Mouse (Mus musculus) spleen, adult 2 months (tissue): ENCODE measurements around the gene Ppp1r21. TPM values are rescaled to one million over a fixed set of nuclear protein-coding genes. Genes with fewer than 3 reads are reported as not detected.

Source experiments
- DNase-seq, 2 experiments: peaks; one replicate each; pipeline versions ENCODE4 v3.0.0 to v3.0.0-alpha.2; 2012 to 2021; ENCODE audit warnings: low spot score in 2 of 2, low read depth in 1 of 2
- H3K27ac ChIP-seq: fragments of 200-500 bp; 2 replicates; pipeline ENCODE4 v1.5.1; 2012; ENCODE audit warnings: low read length, inconsistent platforms; ENCODE audit not compliant: insufficient read depth
- H3K27me3 ChIP-seq: fragments of 200-500 bp; 2 replicates; pipeline ENCODE4 v1.6.1; 2012; ENCODE audit warnings: mild to moderate bottlenecking, moderate library complexity, low read length, inconsistent platforms; ENCODE audit not compliant: control insufficient read depth, insufficient read depth
- H3K36me3 ChIP-seq: fragments of 200-500 bp; 2 replicates; pipeline ENCODE4 v1.6.1; 2012; ENCODE audit warnings: mild to moderate bottlenecking, low read length, inconsistent platforms; ENCODE audit not compliant: control insufficient read depth, insufficient read depth
- H3K4me1 ChIP-seq: fragments of 200-500 bp; 2 replicates; pipeline ENCODE4 v1.6.1; 2011; ENCODE audit warnings: inconsistent platforms; ENCODE audit not compliant: control insufficient read depth, insufficient read depth, insufficient read length
- H3K4me3 ChIP-seq: fragments of 200-500 bp; 2 replicates; pipeline ENCODE4 v1.5.1; 2011; ENCODE audit warnings: mild to moderate bottlenecking, inconsistent platforms; ENCODE audit not compliant: insufficient read depth, insufficient read length; ENCODE audit errors: extremely low read depth
- CTCF ChIP-seq: fragments of 200-500 bp; IDR thresholded peaks from 2 replicates; pipeline ENCODE4 v1.5.1; 2011; ENCODE audit warnings: mild to moderate bottlenecking, inconsistent platforms; ENCODE audit not compliant: insufficient read depth, insufficient read length, insufficient replicate concordance; ENCODE audit errors: extremely low read depth
- POLR2A ChIP-seq: fragments of 200-500 bp; IDR thresholded peaks from 2 replicates; pipeline ENCODE4 v1.6.1; 2011; ENCODE audit warnings: low read depth, low read length, inconsistent platforms
- WGBS: fragments of 180-500 bp; shearing (Covaris S2); methylation state at CpG from one replicate; pipeline ENCODE4 v1.1.7; 2018; 5-methylcytosine and 5-hydroxymethylcytosine counted together
- polyA plus RNA-seq: library from polyadenylated mRNA; depleted of rRNA; stranded (reverse); fragments of >200 nt; gene quantifications from 2 replicates; pipeline ENCODE4 v1.2.3, GENCODE M21; 2012; rRNA removed

The Ppp1r21 gene
- polyA plus RNA-seq, 1 experiment: 28.5 TPM

DNA sequence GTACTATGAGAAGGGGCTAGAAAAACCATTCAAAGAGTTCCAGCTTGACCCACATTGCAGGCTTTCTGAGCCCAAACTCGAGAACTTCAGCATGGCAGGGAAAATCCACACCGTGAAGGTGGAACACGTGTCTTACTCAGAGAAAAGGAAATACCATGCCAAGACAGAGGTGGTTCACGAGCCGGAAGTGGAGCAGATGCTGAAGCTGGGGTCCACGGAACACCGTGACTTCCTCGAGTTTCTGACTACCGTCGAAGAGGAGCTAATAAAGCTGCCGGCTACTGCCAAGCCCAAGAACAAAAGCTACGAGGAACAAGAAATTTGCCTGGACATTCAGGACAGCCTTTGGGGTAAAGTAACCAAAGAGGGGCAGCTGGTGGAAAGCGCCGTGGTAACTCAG is 106.2 kb downstream of the Ppp1r21 start:
- Histone ChIP-seq H3K27me3 (no peaks in the 10 kb centered on the region), H3K27ac (no peak overlapping the region), H3K36me3 (no peaks in the 10 kb centered on the region), H3K4me3 (no peak overlapping the region), H3K4me1 (no peaks in the 10 kb centered on the region)
- WGBS: 89% methylated on average over 14 of the region's 14 CpGs
- TF ChIP-seq POLR2A: no peak
- TF ChIP-seq CTCF: no peak
- DNase-seq: no peak

DNA sequence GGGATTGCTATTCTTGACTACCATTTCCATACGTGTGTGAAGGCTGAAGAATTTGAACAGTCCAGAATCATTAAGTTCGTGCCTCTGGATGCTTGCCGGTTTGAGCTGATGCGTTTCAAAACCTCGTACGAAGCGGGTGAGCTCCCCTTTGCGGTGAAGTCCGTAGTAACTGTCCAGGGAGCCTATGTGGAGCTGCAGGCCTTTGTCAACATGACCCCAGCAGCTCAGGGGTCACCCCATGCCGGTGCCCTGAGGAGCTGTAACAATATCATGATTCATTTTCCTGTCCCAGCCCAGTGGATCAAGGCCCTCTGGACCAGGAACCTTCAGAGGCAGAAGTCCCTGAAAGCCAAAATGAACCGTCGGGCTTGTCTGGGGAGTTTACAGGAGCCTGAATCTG is 106.7 kb downstream of the Ppp1r21 start:
- no peak for DNase-seq
- Histone ChIP-seq H3K27ac (no peak overlapping the region), H3K4me1 (no peaks in the 10 kb centered on the region), H3K4me3 (no peak overlapping the region), H3K36me3 (no peaks in the 10 kb centered on the region), H3K27me3 (no peaks in the 10 kb centered on the region)
- 87% methylated on average over 12 of the region's 12 CpGs for WGBS
- TF ChIP-seq POLR2A (no peak), CTCF (no peak)

Other genes starting within 250 kb of the Ppp1r21 start
- gene Foxn2, start 89.4 kb upstream of the Ppp1r21 start, polyA plus RNA-seq: 5.3 and 7.0 TPM in 2 replicates
- 7.4 and 9.3 TPM in 2 replicates for gene Ston1, start 67.6 kb downstream of the Ppp1r21 start, polyA plus RNA-seq
- gene Gtf2a1l, start 138.5 kb downstream of the Ppp1r21 start, polyA plus RNA-seq: not detected in 2 replicates